Mouse (Mus musculus) frontal cortex, postnatal 25 days (tissue): ENCODE results near the gene Hdac7.
A peak's percentile ranks its signal among the peaks of the same experiment; 100 is the strongest.

Source experiments
- DNase-seq, 2 experiments: peaks; one replicate each; pipeline ENCODE4 v3.0.0; 2022; ENCODE audit warnings: low spot score in 2 of 2

Hdac7 gene

DNA sequence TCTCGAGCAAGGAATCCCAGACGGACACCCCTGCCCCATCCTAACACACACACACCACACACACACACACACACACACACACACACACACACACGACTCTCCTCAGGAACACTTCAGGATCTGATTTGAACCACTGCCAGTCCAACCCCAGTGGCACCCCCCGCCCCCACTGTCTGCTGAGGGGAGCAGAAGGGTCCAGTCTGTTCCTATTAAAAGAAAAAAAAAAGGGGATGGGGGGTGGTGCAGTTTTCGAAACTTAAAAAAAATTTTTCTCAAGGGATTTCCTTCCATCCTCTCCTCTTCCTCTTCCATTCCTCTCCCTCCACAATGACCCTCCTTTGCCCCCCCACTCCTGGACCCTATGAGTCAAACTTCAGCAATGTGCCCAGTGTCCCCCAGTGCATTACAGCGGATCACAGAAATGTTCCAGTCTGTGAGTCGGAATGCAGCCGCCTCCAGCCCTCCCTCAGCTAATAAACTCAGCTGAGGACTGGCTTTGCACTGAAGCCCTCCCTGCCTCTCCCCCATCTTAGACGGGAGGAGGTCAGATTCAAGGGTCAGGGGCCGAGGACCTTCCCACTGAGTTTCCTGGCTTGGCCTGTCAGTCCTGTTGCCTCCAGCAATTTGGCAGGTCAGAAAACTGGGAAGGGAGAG lies 12.2 kb downstream of the Hdac7 start:
- no peak for DNase-seq

DNA sequence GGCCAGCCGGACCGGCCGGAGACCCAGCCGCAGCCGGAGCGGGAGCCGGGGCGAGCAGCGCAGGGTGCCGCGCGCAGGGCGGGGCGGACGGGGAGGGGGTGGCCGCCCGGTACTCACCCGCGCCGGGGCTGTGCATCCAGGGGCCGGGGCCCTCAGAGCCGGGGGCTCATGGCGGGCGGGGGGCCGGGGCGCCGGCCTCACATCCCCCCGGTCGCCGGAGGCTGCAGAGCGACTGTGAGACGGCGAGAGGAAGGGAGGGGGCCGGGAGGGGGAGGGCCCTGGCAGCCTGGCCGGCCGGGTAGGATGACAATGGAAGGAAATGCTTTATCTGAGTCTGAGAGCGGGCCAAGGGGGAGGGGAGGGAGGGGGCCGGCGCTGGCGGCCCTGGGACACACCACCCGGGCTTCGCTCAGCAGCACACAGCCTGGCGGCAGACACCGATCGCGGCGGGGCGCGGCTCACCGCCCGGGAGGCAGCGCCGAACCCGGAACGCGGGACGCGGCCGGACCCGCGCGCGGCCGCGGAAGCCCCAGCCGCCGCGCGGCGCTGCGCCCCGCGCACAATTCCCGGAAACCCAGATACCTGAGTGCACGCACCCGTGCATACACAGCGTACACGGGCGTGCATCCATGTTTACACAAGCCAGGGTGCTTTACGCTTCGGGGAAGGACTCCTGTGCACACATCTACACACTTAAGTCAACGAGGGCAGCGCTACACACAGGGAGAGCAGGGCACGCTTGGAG lies 12.9 kb downstream of the Hdac7 start:
- no peak for DNase-seq

GRCm38 (mm10) chr15:97830788-97831241 lies 13.5 kb downstream of the Hdac7 start:
- no peak for DNase-seq

DNA sequence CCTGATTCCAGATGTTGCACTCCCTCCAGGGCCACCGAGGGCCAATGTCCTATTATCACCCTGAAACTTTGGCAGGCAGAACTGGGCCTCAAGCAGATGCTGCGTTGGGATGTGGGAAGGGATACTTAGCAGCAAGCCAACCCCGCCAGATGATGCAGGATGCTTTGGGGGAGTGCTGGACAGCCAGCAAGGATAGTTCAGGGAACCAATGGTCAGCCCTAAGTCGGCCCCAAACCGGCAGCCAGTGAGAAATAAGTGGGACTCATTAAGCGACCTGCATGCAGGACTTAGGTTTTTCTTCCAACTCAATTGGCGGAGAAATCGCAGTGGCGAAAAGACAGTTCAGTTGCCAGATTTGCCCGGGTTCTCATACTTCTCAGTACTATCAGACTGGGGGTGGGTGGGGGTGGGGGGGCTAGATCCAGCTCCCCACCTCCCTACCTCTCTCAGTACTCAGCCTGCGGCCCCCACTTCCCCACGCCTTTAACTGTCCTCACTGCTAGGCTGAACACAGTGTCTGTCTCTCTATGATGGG lies 14.0 kb downstream of the Hdac7 start:
- DNase-seq, result no peak

DNA sequence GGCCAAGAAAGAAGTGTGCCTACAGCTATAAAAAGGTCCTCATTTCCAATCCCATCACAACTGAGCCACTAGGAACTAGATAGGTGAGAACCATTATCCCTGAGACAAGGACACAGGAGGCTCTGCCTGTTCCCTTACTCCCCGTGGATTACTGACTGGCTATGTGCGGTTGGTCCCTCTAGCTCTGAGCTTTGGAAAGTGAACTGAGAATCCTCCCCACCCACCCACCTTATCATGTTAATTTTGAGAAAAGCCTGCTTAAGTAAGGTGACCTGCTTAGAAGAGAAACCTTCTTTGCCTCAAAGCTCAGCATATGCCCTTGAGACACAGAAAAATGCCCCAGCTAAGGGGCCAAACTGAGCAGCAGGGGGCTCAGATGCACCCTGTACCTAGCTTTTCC lies 14.9 kb downstream of the Hdac7 start:
- no peak for DNase-seq

DNA sequence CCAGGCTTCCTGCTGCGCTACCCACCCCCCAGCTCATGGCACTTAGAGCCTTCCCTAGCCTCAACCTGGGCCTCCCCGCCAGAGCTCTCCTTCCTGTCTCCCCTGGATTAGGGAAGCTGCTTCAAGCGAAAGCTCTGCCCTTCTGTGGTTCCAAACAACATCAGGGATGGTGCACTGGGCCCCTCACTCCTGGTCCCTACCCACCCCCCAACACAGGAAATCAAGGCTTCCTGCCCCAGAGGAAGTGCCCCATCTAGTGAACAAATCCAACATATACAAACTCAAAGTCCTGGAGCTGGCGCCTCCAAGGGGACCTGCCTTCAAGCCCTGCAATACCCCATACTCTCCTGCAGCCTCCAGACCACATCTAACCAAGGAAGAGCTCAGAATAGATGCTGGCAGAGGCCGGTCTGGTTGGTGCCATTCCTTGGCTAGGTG lies 15.4 kb downstream of the Hdac7 start:
- no peak for DNase-seq

DNA sequence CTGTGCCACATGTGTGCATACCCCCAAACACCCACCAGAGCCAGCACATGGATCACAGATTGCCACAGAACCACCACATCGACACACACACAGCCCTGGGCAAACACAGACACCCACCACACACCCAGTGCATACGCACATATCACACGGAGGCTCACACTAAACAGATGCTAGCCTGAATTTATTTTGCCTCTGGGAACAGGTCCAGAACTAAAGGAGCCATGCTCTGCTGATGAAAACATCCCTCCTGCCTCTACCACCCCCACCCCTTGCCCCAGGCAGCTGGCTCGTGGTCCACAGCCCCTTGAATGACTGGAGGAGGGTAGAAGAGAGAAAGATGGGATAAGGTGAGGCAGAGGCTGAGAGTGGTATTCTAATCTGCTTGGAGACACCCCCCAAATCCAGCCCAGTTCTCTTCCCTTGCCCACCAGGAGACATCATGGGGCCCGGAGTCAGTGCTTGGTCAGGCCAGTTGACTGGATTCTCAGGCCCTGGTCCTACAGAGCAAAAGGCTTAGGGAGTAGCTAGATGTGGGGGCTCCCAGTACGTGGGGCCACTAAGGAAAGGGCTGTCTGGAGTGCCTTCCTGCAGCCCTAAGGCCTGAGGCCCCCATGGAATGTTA lies 16.0 kb downstream of the Hdac7 start:
- DNase-seq, result peak in 1 of 2 experiments; percentile 50

DNA sequence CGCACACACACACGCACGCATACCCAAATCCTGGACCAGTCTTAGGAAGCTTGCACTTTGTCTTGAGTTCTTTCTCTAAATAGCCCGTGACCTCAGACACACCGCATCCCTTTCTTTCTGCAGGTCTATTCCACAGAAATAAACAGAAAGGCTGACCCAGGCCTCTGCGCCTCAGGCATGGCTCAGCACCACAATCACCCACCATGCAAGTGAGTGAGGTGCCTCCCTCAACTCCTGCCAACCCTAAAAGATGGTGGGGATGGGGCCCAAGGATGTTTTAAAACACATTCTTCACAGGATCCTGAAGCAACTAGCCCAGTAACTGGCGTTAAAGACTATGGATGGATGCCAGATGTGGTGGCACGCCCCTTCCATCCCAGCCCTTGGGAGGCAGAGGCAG lies 16.9 kb downstream of the Hdac7 start:
- no peak for DNase-seq

- no peak for DNase-seq
Observed at GRCm38 (mm10) chr15:97826588-97827261, 17.6 kb downstream of the Hdac7 start.

DNA sequence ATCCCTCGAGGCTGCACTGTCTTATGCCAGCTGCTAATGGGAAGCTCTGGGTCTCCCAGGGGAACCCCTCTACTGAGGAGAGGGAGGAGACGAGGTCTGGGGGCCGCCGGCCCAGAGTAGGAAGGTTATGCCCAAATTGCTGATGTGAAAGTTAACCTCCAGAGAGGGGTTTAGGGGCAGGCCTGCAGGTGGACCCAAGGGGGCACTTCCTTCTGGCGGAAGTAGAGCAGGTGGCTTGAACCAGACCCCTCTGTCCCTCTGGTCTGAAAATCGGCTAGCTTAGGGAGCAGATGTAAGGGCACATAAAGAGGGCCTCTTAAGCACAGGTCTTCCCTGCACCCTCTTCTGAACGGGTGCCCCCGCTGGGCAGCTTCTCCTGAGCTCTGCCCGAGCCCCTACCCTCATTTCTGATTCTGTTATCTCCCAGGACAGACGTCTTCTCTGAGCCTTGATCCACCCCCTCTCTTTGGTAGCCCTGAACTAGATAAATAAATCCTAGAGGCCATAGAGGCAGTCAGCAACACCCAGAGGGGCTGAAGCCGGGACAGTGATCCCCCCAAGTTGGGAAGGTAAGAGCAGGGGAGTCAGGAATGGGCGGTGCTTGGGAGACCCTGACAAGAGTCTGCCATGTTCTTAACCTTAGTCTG lies 18.2 kb downstream of the Hdac7 start:
- no peak for DNase-seq

DNA sequence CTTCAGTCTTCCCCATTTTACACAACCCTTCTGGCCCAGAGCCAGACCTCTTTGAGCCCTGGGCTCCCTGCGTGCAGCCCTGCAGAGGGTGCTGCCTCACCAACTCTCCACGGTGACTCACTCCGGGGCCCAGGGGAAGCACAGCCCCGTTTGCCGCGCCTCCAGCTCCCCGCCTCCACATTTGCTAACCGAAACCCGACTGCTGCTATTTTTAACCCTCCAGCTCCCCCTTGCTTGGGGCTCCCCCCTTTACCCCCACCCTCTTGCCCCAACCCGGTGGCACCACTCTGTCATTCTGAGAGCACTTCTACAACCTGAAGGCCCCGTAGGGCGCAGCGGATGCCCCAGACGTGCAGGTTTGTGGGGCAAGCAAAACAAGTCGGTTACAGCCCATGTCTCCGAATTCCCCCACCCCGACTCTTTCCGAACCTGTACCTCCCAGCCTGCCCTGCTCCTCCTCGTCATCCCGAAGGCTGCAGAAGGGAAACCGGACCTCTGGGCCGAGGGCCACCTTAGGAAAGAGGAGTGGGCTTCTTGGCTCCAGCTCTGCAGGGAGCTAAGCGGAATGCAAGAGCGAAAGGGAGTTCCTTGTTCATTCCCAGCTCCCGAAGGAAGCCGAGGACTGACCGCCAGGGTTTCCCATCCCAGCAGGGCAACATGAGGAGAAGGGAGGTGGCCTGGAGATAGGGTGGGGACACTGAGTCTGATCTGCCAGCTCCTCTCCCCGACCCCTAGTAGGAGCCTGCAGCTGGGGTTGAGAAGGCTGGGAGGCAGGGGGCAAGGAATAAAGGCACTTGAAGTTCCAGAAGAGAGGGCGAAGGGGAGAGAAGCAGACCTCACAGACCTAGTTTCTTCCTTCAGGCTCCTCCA lies 19.0 kb downstream of the Hdac7 start:
- peak in 1 of 2 experiments; percentile 73 for DNase-seq

GRCm38 (mm10) chr15:97824042-97824441 lies 20.3 kb downstream of the Hdac7 start:
- DNase-seq, result no peak

GRCm38 (mm10) chr15:97823479-97823878 lies 20.8 kb downstream of the Hdac7 start:
- no peak for DNase-seq

DNA sequence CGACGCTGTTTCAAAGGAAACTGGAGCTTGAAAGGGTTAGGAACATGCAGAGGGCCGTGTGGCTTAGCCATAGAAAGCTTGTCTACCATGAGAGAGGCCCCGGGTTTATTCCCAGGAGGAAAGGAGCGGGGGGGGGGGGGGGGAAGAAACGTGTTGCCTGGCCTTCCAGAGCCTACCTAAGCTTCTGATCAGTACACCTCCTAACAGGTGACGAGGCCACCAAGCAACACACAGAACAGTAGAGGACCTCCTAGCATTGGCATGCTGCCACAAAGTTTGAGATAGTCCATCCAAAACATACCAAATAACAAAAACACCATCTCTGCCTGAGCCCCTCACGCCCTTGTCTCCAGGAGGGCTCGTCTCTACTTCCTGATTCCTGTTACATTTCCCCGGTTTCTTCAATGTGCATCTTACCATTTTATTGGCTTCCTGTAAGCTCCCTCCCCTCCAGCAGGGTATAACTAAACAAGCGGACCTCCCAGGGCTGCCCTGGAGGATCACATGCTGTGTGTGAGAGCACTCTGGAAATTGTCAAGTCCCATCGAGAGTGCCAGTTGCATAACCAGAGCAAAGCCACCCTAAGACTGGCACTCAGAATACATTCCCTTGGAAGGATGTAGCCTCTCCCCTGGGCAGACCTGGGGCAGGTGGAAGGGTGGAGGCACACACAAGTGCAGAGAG lies 21.6 kb downstream of the Hdac7 start:
- DNase-seq, result no peak

GRCm38 (mm10) chr15:97821983-97822363 lies 22.3 kb downstream of the Hdac7 start:
- DNase-seq, result no peak

GRCm38 (mm10) chr15:97821321-97821982 lies 22.9 kb downstream of the Hdac7 start:
- no peak for DNase-seq

GRCm38 (mm10) chr15:97819937-97820336 lies 24.4 kb downstream of the Hdac7 start:
- no peak for DNase-seq

- no peak for DNase-seq
Observed at GRCm38 (mm10) chr15:97816199-97816994, 27.9 kb downstream of the Hdac7 start.

DNA sequence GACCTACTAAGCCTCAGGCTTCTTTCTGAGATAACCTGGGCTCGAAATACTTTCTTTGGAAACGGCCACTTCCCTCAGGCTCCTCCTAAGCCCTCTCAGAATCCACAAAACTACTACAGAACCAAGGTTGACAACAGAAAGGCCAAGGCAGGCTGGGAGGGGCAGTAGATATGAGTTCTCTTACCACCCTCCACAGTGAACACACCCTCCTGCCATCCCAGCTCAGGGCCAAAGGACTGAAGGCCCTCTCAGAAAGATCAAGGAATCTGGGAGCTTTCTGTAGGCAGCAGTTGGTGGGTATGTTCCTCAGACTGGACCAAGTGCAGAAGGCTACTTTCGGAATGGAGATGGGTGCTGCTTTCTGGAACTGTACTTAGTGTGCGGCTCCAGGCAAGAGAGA lies 29.0 kb downstream of the Hdac7 start:
- no peak for DNase-seq
